Mouse (Mus musculus): ENCODE measurements around the gene Bckdhb. TPM values are rescaled to one million over a fixed set of nuclear protein-coding genes. Genes with fewer than 3 reads are reported as not detected.
"Not testable (repeated sequence)": the region's sequence is repeated elsewhere in the genome, so short reads cannot be mapped to it uniquely, and the experiment has no call there.

The Bckdhb gene
- polyA plus RNA-seq, 1 experiment from 2014 or later: 66.4 TPM

DNA sequence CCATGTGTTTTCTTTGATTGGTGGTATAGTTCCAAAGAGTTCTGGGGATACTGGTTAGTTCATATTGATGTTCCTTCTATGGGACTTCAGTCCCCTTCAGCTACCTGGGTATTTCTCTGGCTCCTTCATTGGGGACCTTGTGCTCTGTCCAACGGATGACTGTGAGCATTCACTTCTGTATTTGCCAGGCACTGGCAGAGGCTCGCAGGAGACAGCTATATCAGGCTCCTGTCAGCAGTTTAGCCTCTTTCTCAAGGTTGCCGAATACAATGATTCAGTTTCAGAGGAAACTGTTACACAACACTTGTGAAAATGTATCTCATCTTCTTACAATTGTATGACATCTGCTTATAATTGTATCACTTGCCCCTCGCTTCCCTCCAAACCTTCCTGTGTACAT, 135.8 kb downstream of the Bckdhb start:
- not testable (repeated sequence) for DNase-seq (ENCODE audit: extremely low spot score, low spot score); H3K36me3 ChIP-seq (replicated peaks); H3K27me3 ChIP-seq (ENCODE audit: poor library complexity, severe bottlenecking); H3K9me3 ChIP-seq; H3K4me1 ChIP-seq; H3K27ac ChIP-seq; H3K4me3 ChIP-seq
- WGBS: 92% methylated on average over 4 of the region's 4 CpGs

GRCm38 (mm10) chr9:84063617-84064016, 138.7 kb downstream of the Bckdhb start:
- Histone ChIP-seq H3K4me3 (no peak overlapping the region), H3K27ac (no peak overlapping the region), H3K36me3 (replicated peaks) (no peaks in the 10 kb centered on the region), H3K9me3 (no peaks in the 10 kb centered on the region), H3K27me3 (ENCODE audit: poor library complexity, severe bottlenecking) (no peaks in the 10 kb centered on the region), H3K4me1 (no peaks in the 10 kb centered on the region)
- whole genome bisulfite sequencing: 96% methylated on average over 3 of the region's 3 CpGs
- no peak for DNase-seq (ENCODE audit: extremely low spot score, low spot score)

DNA sequence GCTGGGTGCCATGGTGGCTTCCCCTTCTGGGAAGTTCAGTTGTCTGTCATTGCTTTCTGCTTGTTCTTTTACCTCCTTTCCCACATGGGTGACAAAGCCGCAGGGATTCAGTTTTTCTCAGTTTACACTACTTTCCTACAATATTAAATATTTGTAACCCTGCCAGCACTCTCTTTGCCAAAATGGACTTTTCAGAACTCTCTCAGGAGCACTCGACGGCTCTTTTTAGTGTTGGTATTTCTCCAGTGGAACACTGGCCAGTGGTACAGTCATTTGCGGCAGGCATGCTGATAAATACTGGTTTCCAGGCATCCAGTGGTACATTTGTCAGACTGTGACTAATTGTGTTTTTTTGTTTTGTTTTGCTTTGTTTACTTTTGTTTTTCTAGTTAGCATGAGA, 139.2 kb downstream of the Bckdhb start:
- no peaks in the 10 kb centered on the region for H3K9me3 ChIP-seq
- WGBS: 97% methylated on average over 4 of the region's 4 CpGs
- no peaks in the 10 kb centered on the region for H3K27me3 ChIP-seq (ENCODE audit: poor library complexity, severe bottlenecking)

GRCm38 (mm10) chr9:84070247-84070646, 145.3 kb downstream of the Bckdhb start:
- Histone ChIP-seq H3K4me1 (peaks cover 8% of the 10 kb centered on the region), H3K27ac (no peak overlapping the region), H3K27me3 (ENCODE audit: poor library complexity, severe bottlenecking) (no peaks in the 10 kb centered on the region), H3K9me3 (no peaks in the 10 kb centered on the region), H3K4me3 (no peak overlapping the region), H3K36me3 (replicated peaks) (no peaks in the 10 kb centered on the region)
- WGBS: 89% methylated on average over 6 of the region's 6 CpGs
- DNase-seq (ENCODE audit: extremely low spot score, low spot score): no peak

More for the DNA sequence above, 139.2 kb downstream of the Bckdhb start:
- no peak for DNase-seq (ENCODE audit: extremely low spot score, low spot score)
- Histone ChIP-seq H3K4me1 (no peaks in the 10 kb centered on the region), H3K36me3 (replicated peaks) (no peaks in the 10 kb centered on the region), H3K4me3 (no peak overlapping the region), H3K27ac (no peak overlapping the region)

DNA sequence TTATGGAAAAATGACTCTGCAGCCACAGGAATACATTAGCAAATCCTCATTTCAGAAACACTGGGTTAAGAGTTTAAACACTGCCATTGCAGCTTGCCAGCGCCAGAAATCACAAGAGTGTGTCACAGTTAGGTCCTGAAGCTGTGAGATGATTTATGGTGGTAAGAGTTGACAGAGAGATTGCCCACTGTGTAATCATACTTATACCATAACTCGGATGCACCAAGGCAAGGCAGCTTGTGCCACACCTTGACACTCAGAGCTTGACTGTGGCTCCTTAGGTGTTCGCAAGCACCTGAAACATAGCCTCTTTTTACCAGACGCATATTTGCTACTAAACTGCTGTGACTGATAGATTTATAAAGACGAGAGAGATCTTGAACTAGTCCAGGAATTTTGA, 145.8 kb downstream of the Bckdhb start:
- no peaks in the 10 kb centered on the region for H3K36me3 ChIP-seq (replicated peaks)
- 86% methylated on average over 5 of the region's 5 CpGs for WGBS
- H3K9me3 ChIP-seq: no peaks in the 10 kb centered on the region
- no peak overlapping the region for H3K27ac ChIP-seq
- no peaks in the 10 kb centered on the region for H3K27me3 ChIP-seq (ENCODE audit: poor library complexity, severe bottlenecking)
- DNase-seq (ENCODE audit: extremely low spot score, low spot score): no peak
- no peak overlapping the region for H3K4me3 ChIP-seq
- peaks cover 8% of the 10 kb centered on the region for H3K4me1 ChIP-seq

GRCm38 (mm10) chr9:84072534-84072933, 147.6 kb downstream of the Bckdhb start:
- H3K4me3 ChIP-seq: no peak overlapping the region
- H3K4me1 ChIP-seq: peaks cover 8% of the 10 kb centered on the region
- H3K27me3 ChIP-seq (ENCODE audit: poor library complexity, severe bottlenecking): no peaks in the 10 kb centered on the region
- H3K36me3 ChIP-seq (replicated peaks): no peaks in the 10 kb centered on the region
- H3K27ac ChIP-seq: no peak overlapping the region
- DNase-seq (ENCODE audit: extremely low spot score, low spot score): no peak
- H3K9me3 ChIP-seq: no peaks in the 10 kb centered on the region
- 62% methylated on average over 6 of the region's 6 CpGs for WGBS

- no peak for DNase-seq (ENCODE audit: extremely low spot score, low spot score)
- Histone ChIP-seq H3K27ac (no peak overlapping the region), H3K36me3 (replicated peaks) (no peaks in the 10 kb centered on the region), H3K4me3 (no peak overlapping the region), H3K4me1 (peaks cover 8% of the 10 kb centered on the region), H3K9me3 (no peaks in the 10 kb centered on the region), H3K27me3 (ENCODE audit: poor library complexity, severe bottlenecking) (no peaks in the 10 kb centered on the region)
- 74% methylated on average over 9 of the region's 9 CpGs for whole genome bisulfite sequencing
Measured at GRCm38 (mm10) chr9:84073237-84073636, 148.3 kb downstream of the Bckdhb start.

DNA sequence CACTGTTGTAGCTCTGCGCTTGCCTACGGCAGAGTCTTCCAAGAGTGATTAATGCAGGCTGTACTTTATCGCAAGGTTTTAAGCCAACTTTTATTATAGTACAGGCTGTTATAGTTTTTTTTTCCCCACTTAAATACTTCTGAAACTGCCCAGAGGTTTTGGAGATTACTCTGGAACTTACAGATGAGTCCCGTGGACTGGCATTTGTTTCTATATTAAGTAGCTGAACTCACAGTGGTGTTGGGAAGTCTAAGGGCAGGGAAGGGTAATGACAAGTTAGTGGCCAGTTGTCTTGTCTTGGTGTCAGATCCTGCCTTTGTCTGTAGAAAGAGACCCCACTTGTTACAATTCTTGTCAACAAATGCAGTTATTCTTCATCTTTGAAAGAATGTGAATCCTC, 158.6 kb downstream of the Bckdhb start:
- Histone ChIP-seq H3K27ac (no peak overlapping the region), H3K27me3 (ENCODE audit: poor library complexity, severe bottlenecking) (no peaks in the 10 kb centered on the region), H3K4me1 (no peaks in the 10 kb centered on the region), H3K9me3 (no peaks in the 10 kb centered on the region), H3K36me3 (replicated peaks) (no peaks in the 10 kb centered on the region), H3K4me3 (no peak overlapping the region)
- no peak for DNase-seq (ENCODE audit: extremely low spot score, low spot score)
- 94% methylated on average over 4 of the region's 4 CpGs for WGBS

DNA sequence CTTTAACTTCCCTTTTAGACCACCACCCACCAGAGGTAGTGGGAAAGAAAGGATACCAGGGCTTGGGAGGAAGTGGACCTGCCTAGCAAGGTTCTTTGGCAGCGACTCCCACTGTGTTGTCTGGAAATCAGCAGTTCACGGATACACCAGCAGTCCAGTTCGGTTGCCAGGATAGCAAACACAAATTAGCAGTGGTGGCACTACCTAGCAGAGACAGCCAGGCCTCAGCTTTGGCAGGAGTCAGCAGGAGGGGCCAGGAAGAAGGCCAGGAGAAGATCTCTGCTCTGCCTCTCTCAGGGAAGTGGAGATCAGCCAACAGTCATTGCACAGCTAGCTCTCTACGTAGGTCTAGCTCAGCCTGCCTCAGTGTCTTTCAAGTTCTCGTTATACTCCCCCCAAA, 159.7 kb downstream of the Bckdhb start:
- H3K4me3 ChIP-seq: no peak overlapping the region
- no peaks in the 10 kb centered on the region for H3K9me3 ChIP-seq
- DNase-seq (ENCODE audit: extremely low spot score, low spot score): no peak
- H3K27ac ChIP-seq: no peak overlapping the region
- no peaks in the 10 kb centered on the region for H3K27me3 ChIP-seq (ENCODE audit: poor library complexity, severe bottlenecking)
- H3K4me1 ChIP-seq: no peaks in the 10 kb centered on the region
- WGBS: 89% methylated on average over 5 of the region's 5 CpGs
- H3K36me3 ChIP-seq (replicated peaks): no peaks in the 10 kb centered on the region

DNA sequence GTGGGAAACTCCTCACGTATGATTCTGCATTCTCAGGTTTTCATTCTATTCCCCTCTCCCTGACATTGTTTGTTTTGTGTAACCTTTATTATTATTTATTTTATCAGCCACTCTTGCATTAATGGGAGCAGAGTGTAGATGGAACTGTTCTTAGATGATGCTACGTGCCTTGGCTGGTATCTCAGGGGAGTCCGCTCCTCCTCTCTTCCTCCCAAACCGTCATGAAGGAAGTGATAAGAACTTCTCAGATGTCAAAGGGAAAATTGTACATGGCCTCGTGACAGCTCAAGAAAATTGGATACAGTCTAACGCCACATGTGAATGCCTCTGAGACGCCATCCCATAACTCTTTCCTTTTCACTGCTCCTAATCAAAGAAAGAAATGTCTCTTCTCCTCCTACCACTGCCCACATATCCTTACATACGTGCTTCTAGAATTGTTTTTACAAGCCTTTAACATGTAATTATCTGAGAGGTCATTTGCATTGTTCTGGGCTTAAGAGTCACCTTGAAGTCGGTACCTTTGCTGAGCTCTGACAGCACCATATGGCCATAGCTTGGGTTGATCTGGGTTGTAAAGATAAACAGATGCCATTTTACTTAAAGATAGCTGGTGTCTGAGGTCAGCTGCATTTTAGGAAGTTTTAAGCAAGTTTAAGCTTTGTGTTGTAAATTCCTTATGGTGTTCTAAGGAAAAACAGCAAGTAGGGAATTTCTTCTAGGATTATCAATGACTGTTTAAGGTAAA, 165.5 kb downstream of the Bckdhb start:
- H3K9me3 ChIP-seq: no peaks in the 10 kb centered on the region
- no peaks in the 10 kb centered on the region for H3K27me3 ChIP-seq (ENCODE audit: poor library complexity, severe bottlenecking)
- no peaks in the 10 kb centered on the region for H3K36me3 ChIP-seq (replicated peaks)
- WGBS: 83% methylated on average over 9 of the region's 9 CpGs
- no peak overlapping the region for H3K27ac ChIP-seq
- DNase-seq (ENCODE audit: extremely low spot score, low spot score): no peak
- no peak overlapping the region for H3K4me3 ChIP-seq
- H3K4me1 ChIP-seq: no peaks in the 10 kb centered on the region

DNA sequence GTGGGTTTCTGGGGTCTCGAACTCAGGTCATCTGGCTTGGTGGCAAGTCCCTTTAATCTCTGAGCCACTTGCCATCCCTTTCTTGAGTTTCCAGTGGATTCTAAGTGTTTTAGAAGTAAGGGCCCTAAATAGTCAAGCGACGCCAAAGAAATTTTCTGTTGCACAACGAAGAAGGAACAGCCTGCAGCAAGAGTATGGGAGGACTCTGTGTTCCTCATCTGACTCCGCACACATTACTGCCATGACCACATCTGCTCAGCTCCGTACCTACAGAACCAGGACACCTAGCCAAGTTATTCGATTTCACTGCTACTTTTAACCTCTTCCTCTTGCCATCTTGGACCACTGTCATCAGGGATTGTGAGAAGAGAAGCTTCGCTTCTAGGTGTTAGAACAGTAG, 168.0 kb downstream of the Bckdhb start:
- no peaks in the 10 kb centered on the region for H3K4me1 ChIP-seq
- no peaks in the 10 kb centered on the region for H3K27me3 ChIP-seq (ENCODE audit: poor library complexity, severe bottlenecking)
- no peak overlapping the region for H3K4me3 ChIP-seq
- DNase-seq (ENCODE audit: extremely low spot score, low spot score): no peak
- WGBS: 94% methylated on average over 8 of the region's 8 CpGs
- no peaks in the 10 kb centered on the region for H3K36me3 ChIP-seq (replicated peaks)
- H3K9me3 ChIP-seq: no peaks in the 10 kb centered on the region
- H3K27ac ChIP-seq: no peak overlapping the region

DNA sequence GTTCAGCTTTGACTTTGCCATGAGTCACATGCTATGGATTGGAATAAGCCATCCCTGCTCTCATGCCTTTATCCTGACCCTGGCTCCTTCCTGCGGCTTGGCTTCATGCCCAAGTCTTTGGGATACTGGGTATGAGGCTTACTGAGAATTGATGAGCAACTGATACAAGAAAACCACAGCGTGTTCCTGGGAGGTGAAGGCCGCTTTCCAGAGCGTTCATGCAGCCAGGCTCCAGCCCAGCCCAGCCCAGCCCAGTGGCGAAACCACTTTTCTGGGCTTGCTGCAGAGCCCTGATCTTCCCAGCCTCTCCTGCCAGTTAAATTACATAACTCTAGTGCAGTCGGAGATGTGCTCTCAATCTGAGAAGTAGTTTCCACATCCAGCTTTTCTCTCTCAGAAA, 169.2 kb downstream of the Bckdhb start:
- DNase-seq (ENCODE audit: extremely low spot score, low spot score): no peak
- Histone ChIP-seq H3K27me3 (ENCODE audit: poor library complexity, severe bottlenecking) (no peaks in the 10 kb centered on the region), H3K36me3 (replicated peaks) (no peaks in the 10 kb centered on the region), H3K9me3 (no peaks in the 10 kb centered on the region), H3K4me1 (no peaks in the 10 kb centered on the region), H3K27ac (no peak overlapping the region), H3K4me3 (no peak overlapping the region)
- WGBS: 96% methylated on average over 6 of the region's 6 CpGs

- WGBS: 96% methylated on average over 13 of the region's 13 CpGs
- H3K27ac ChIP-seq: no peak overlapping the region
- H3K36me3 ChIP-seq (replicated peaks): no peaks in the 10 kb centered on the region
- no peaks in the 10 kb centered on the region for H3K27me3 ChIP-seq (ENCODE audit: poor library complexity, severe bottlenecking)
- H3K4me1 ChIP-seq: no peaks in the 10 kb centered on the region
- no peaks in the 10 kb centered on the region for H3K9me3 ChIP-seq
- DNase-seq (ENCODE audit: extremely low spot score, low spot score): no peak
- no peak overlapping the region for H3K4me3 ChIP-seq
Measured at GRCm38 (mm10) chr9:84096484-84097015, 171.6 kb downstream of the Bckdhb start.

Measured in forebrain, embryonic 10.5 days (tissue).